7 mouse cellular contexts compared by ENCODE assay signal in the genomic region with DNA sequence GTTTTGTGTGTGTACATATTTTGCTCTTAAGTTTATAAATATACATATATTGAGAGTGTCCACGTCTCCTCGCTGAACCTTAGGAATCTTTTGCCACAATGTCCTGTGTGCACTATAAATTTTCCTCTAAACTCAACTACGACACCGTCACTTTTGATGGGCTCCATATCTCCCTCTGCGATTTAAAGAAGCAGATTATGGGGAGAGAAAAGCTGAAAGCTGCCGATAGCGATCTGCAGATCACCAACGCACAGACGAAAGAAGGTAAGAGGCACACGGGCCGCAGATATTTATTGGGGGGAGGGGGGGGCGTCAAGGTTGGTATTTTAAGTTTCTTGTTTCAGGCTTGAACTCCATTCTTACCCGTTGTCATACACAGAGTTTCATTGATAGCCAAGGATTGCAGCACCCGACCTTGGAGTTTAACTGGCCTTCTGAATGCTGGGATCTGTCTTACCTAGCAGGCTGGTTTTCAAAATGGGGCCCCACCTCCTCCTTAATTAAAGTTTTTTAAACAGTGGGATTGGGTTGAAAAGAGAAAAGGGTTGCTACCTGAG. TPM values are rescaled to one million over a fixed set of nuclear protein-coding genes. Genes with fewer than 3 reads are reported as not detected.
DNase-seq lines count a peak whose midpoint lies in the region; ATAC-seq and TF ChIP-seq lines count a peak whose summit lies in the region.

No protein-coding gene starts in this region.

- H3K9me3 ChIP-seq in embryonic facial prominence, embryonic 11.5 days (replicated peaks; ENCODE audit: control insufficient read depth, low read length): no peaks in the 10 kb centered on the region
- no peaks in the 10 kb centered on the region for H3K9me3 ChIP-seq in intestine, embryonic 16.5 days (ENCODE audit: control insufficient read depth, low read length)
- H3K9me3 ChIP-seq in neural tube, embryonic 14.5 days (ENCODE audit: control insufficient read depth, low read length): no peaks in the 10 kb centered on the region

- H3K4me1 ChIP-seq in spleen, adult 2 months (ENCODE audit: control insufficient read depth, insufficient read depth, insufficient read length): peaks cover 4% of the 10 kb centered on the region
- H3K4me1 ChIP-seq in embryonic facial prominence, embryonic 11.5 days (ENCODE audit: control insufficient read depth, insufficient read depth, low read length): no peaks in the 10 kb centered on the region
- H3K4me1 ChIP-seq in intestine, embryonic 16.5 days (ENCODE audit: control insufficient read depth, insufficient read depth, low read length): peaks cover 15% of the 10 kb centered on the region
- H3K4me1 ChIP-seq in neural tube, embryonic 14.5 days (ENCODE audit: control insufficient read depth, insufficient read depth, low read length): peaks cover 29% of the 10 kb centered on the region

- 1% methylated on average over 14 of the region's 14 CpGs for WGBS in spleen, adult 2 months
- under 1% methylated on average over 14 of the region's 14 CpGs for WGBS in embryonic facial prominence, embryonic 11.5 days
- 0% methylated on average over 14 of the region's 14 CpGs for WGBS in intestine, embryonic 16.5 days
- WGBS in neural tube, embryonic 14.5 days: under 1% methylated on average over 14 of the region's 14 CpGs

- H3K27ac ChIP-seq in spleen, adult 2 months (ENCODE audit: insufficient read depth, low read length): no peak overlapping the region
- H3K27ac ChIP-seq in embryonic facial prominence, embryonic 11.5 days (replicated peaks; ENCODE audit: low read depth, low read length): no peak overlapping the region
- peak overlapping the region; percentile 83; the same call in 1 of the 2 replicates for H3K27ac ChIP-seq in intestine, embryonic 16.5 days (ENCODE audit: low read length)
- no peak overlapping the region; the same call in 1 of the 2 replicates for H3K27ac ChIP-seq in neural tube, embryonic 14.5 days (ENCODE audit: low read depth, low read length)

- DNase-seq in spleen, adult 2 months (ENCODE audit: low read depth in 1 of 2, low spot score in 2 of 2): no peak
- DNase-seq in spleen, postnatal 14 days (ENCODE audit: low spot score in 2 of 2): no peak
- no peak for DNase-seq in embryonic facial prominence, embryonic 11.5 days (ENCODE audit: low spot score)
- no peak for DNase-seq in cerebellum, adult 11-12 months
- no peak for DNase-seq in gastrocnemius, postnatal 10 days

- peak overlapping the region; percentile 91 for H3K4me3 ChIP-seq in spleen, adult 2 months (ENCODE audit: extremely low read depth, insufficient read depth, insufficient read length)
- peak overlapping the region; percentile 96 for H3K4me3 ChIP-seq in embryonic facial prominence, embryonic 11.5 days (ENCODE audit: low read depth, low read length)
- H3K4me3 ChIP-seq in intestine, embryonic 16.5 days (ENCODE audit: low read length): peak overlapping the region; percentile 99
- H3K4me3 ChIP-seq in neural tube, embryonic 14.5 days (ENCODE audit: low read depth, low read length): peak overlapping the region; percentile 96

- peaks cover 1% of the 10 kb centered on the region for H3K36me3 ChIP-seq in spleen, adult 2 months (ENCODE audit: control insufficient read depth, insufficient read depth, low read length)
- H3K36me3 ChIP-seq in embryonic facial prominence, embryonic 11.5 days (replicated peaks; ENCODE audit: control insufficient read depth, insufficient read depth, low read depth, low read length): 0 out of 2 replicates have a peak, but pooled peaks cover 2% of the 10 kb centered on the region
- H3K36me3 ChIP-seq in intestine, embryonic 16.5 days (ENCODE audit: control insufficient read depth, insufficient read depth, low read length): no peaks in the 10 kb centered on the region
- 0 out of 2 replicates have a peak, but pooled peaks cover 2% of the 10 kb centered on the region for H3K36me3 ChIP-seq in neural tube, embryonic 14.5 days (ENCODE audit: control insufficient read depth, insufficient read depth, low read length)

- no peak for TF ChIP-seq POLR2A in spleen, adult 2 months (IDR thresholded peaks at IDR 0.05; ENCODE audit: low read depth, low read length)

- H3K27me3 ChIP-seq in spleen, adult 2 months (ENCODE audit: control insufficient read depth, insufficient read depth, low read length): no peaks in the 10 kb centered on the region
- no peaks in the 10 kb centered on the region for H3K27me3 ChIP-seq in embryonic facial prominence, embryonic 11.5 days (ENCODE audit: control insufficient read depth, insufficient read depth, low read length)
- no peaks in the 10 kb centered on the region for H3K27me3 ChIP-seq in intestine, embryonic 16.5 days (replicated peaks; ENCODE audit: control insufficient read depth, insufficient read depth, low read length)
- H3K27me3 ChIP-seq in neural tube, embryonic 14.5 days (ENCODE audit: control insufficient read depth, insufficient read depth, low read length): no peaks in the 10 kb centered on the region

- peak overlapping the region; percentile 69 for H3K4me2 ChIP-seq in embryonic facial prominence, embryonic 11.5 days (ENCODE audit: low read depth, low read length)
- peak overlapping the region; percentile 81 for H3K4me2 ChIP-seq in intestine, embryonic 16.5 days (ENCODE audit: low read depth, low read length)
- peak overlapping the region; percentile 98 for H3K4me2 ChIP-seq in neural tube, embryonic 14.5 days (ENCODE audit: low read depth, low read length)

- H3K9ac ChIP-seq in embryonic facial prominence, embryonic 11.5 days (replicated peaks; ENCODE audit: low read length): peak overlapping the region; percentile 100
- H3K9ac ChIP-seq in intestine, embryonic 16.5 days (ENCODE audit: low read depth, low read length): peak overlapping the region; percentile 100
- H3K9ac ChIP-seq in neural tube, embryonic 14.5 days (replicated peaks; ENCODE audit: low read depth, low read length): peak overlapping the region; percentile 100

- TF ChIP-seq CTCF in spleen, adult 2 months (IDR thresholded peaks at IDR 0.05; ENCODE audit: extremely low read depth, insufficient read depth, insufficient read length, insufficient replicate concordance): no peak

- ATAC-seq in embryonic facial prominence, embryonic 11.5 days (replicated peaks; ENCODE audit: insufficient number of reproducible peaks, low FRiP score, low TSS enrichment, low read depth): no peak
- ATAC-seq in intestine, embryonic 16.5 days: no peak
- no peak for ATAC-seq in neural tube, embryonic 14.5 days (ENCODE audit: low read depth)

RNA-seq across cellular contexts. Expression of gene Rbbp6, which starts 5.5 kb away (rescaled TPM):
- 8.6 and 8.8 TPM in 2 replicates for polyA plus RNA-seq in spleen, adult 2 months (2012; rRNA removed)
- polyA plus RNA-seq in embryonic facial prominence, embryonic 11.5 days (2014; fragmentation: Nextera tagmentation; extraction: Ambion mirVana): 37.3 and 43.2 TPM in 2 replicates
- polyA plus RNA-seq in intestine, embryonic 16.5 days (2015; fragmentation: Nextera tagmentation; extraction: Ambion mirVana): 15.5 and 16.5 TPM in 2 replicates
- polyA plus RNA-seq in neural tube, embryonic 14.5 days (2014; fragmentation: Nextera tagmentation; extraction: Ambion mirVana): 33.7 and 37.1 TPM in 2 replicates
- total RNA-seq in gastrocnemius, postnatal 10 days (2021): 10 to 100 TPM; 31.4 to 38.8 TPM
